Mouse (Mus musculus): ENCODE data around the gene Ttc9. TPM values are rescaled to one million over a fixed set of nuclear protein-coding genes. Genes with fewer than 3 reads are reported as not detected.

The Ttc9 gene
- total and polyA plus RNA-seq, 2 experiments from 2014 or later = 3.6 to 7.9 TPM

GRCm38 (mm10) chr12:81688537-81688936 is 57.5 kb downstream of the Ttc9 start:
- TF ChIP-seq EP300 (IDR thresholded peaks at IDR 0.05; ENCODE audit: low read depth) = no peak
- no peak for TF ChIP-seq CTCF (IDR thresholded peaks at IDR 0.05; ENCODE audit: low read depth)
- H3K36me3 ChIP-seq (replicated peaks; ENCODE audit: control insufficient read depth, insufficient read depth, low read length) = no peaks in the 10 kb centered on the region
- H3K4me3 ChIP-seq (ENCODE audit: low read depth, low read length) = no peak overlapping the region
- ATAC-seq (ENCODE audit: insufficient read depth, low read depth) = peak; percentile 61
- no peak overlapping the region for H3K4me2 ChIP-seq (ENCODE audit: low read depth, low read length)
- no peak overlapping the region for H3K9ac ChIP-seq (replicated peaks; ENCODE audit: low read depth, low read length)
- peak; percentile 26 for DNase-seq (ENCODE audit: low spot score)
- H3K27ac ChIP-seq (ENCODE audit: low read depth) = peak overlapping the region; percentile 36; the same call in 1 of the 2 replicates
- no peaks in the 10 kb centered on the region for H3K27me3 ChIP-seq (ENCODE audit: control insufficient read depth, insufficient read depth, low read length)
- H3K4me1 ChIP-seq (ENCODE audit: control insufficient read depth, insufficient read depth) = peaks cover 8% of the 10 kb centered on the region
- H3K9me3 ChIP-seq (replicated peaks; ENCODE audit: control insufficient read depth, low read length) = no peaks in the 10 kb centered on the region
- 56% methylated on average over 4 of the region's 4 CpGs for WGBS

GRCm38 (mm10) chr12:81689505-81690056 is 58.5 kb downstream of the Ttc9 start:
- DNase-seq (ENCODE audit: low spot score) (peak; percentile 6), ATAC-seq (ENCODE audit: insufficient read depth, low read depth) (peak; percentile 54)
- Histone ChIP-seq H3K4me1 (ENCODE audit: control insufficient read depth, insufficient read depth) (peaks cover 8% of the 10 kb centered on the region), H3K4me3 (ENCODE audit: low read depth, low read length) (no peak overlapping the region), H3K4me2 (ENCODE audit: low read depth, low read length) (no peak overlapping the region), H3K27ac (ENCODE audit: low read depth) (peak overlapping the region; percentile 71), H3K9me3 (replicated peaks; ENCODE audit: control insufficient read depth, low read length) (no peaks in the 10 kb centered on the region), H3K27me3 (ENCODE audit: control insufficient read depth, insufficient read depth, low read length) (no peaks in the 10 kb centered on the region), H3K9ac (replicated peaks; ENCODE audit: low read depth, low read length) (no peak overlapping the region), H3K36me3 (replicated peaks; ENCODE audit: control insufficient read depth, insufficient read depth, low read length) (no peaks in the 10 kb centered on the region)
- 38% methylated on average over 4 of the region's 4 CpGs for whole genome bisulfite sequencing
- TF ChIP-seq EP300 (IDR thresholded peaks at IDR 0.05; ENCODE audit: low read depth) (no peak), CTCF (IDR thresholded peaks at IDR 0.05; ENCODE audit: low read depth) (no peak)

- ATAC-seq (ENCODE audit: insufficient read depth, low read depth) = no peak
- TF ChIP-seq EP300 (IDR thresholded peaks at IDR 0.05; ENCODE audit: low read depth) (no peak), CTCF (IDR thresholded peaks at IDR 0.05; ENCODE audit: low read depth) (no peak)
- no peak for DNase-seq (ENCODE audit: low spot score)
- Histone ChIP-seq H3K9me3 (replicated peaks; ENCODE audit: control insufficient read depth, low read length) (no peaks in the 10 kb centered on the region), H3K27me3 (ENCODE audit: control insufficient read depth, insufficient read depth, low read length) (no peaks in the 10 kb centered on the region), H3K4me3 (ENCODE audit: low read depth, low read length) (no peak overlapping the region), H3K4me2 (ENCODE audit: low read depth, low read length) (no peak overlapping the region), H3K4me1 (ENCODE audit: control insufficient read depth, insufficient read depth) (peaks cover 8% of the 10 kb centered on the region), H3K27ac (ENCODE audit: low read depth) (peak overlapping the region; percentile 71), H3K36me3 (replicated peaks; ENCODE audit: control insufficient read depth, insufficient read depth, low read length) (no peaks in the 10 kb centered on the region), H3K9ac (replicated peaks; ENCODE audit: low read depth, low read length) (no peak overlapping the region)
- WGBS = 87% methylated on average over 15 of the region's 15 CpGs
Measured at GRCm38 (mm10) chr12:81690111-81690510, 59.1 kb downstream of the Ttc9 start.

- Histone ChIP-seq H3K9ac (replicated peaks; ENCODE audit: low read depth, low read length) (no peak overlapping the region), H3K4me2 (ENCODE audit: low read depth, low read length) (no peak overlapping the region), H3K9me3 (replicated peaks; ENCODE audit: control insufficient read depth, low read length) (no peaks in the 10 kb centered on the region), H3K27me3 (ENCODE audit: control insufficient read depth, insufficient read depth, low read length) (no peaks in the 10 kb centered on the region), H3K4me1 (ENCODE audit: control insufficient read depth, insufficient read depth) (peaks cover 8% of the 10 kb centered on the region), H3K36me3 (replicated peaks; ENCODE audit: control insufficient read depth, insufficient read depth, low read length) (no peaks in the 10 kb centered on the region), H3K27ac (ENCODE audit: low read depth) (peak overlapping the region; percentile 71), H3K4me3 (ENCODE audit: low read depth, low read length) (no peak overlapping the region)
- 49% methylated on average over 7 of the region's 7 CpGs for WGBS
- TF ChIP-seq CTCF (IDR thresholded peaks at IDR 0.05; ENCODE audit: low read depth) = no peak
- TF ChIP-seq EP300 (IDR thresholded peaks at IDR 0.05; ENCODE audit: low read depth) = no peak
- ATAC-seq (ENCODE audit: insufficient read depth, low read depth) (0 out of 2 replicates have a peak, but pooled peaks have one; percentile 19), DNase-seq (ENCODE audit: low spot score) (no peak)
Measured at GRCm38 (mm10) chr12:81690751-81691150, 59.7 kb downstream of the Ttc9 start.

GRCm38 (mm10) chr12:81691177-81691730 is 60.2 kb downstream of the Ttc9 start:
- Histone ChIP-seq H3K27ac (ENCODE audit: low read depth) (peak overlapping the region; percentile 71), H3K4me3 (ENCODE audit: low read depth, low read length) (no peak overlapping the region), H3K27me3 (ENCODE audit: control insufficient read depth, insufficient read depth, low read length) (no peaks in the 10 kb centered on the region), H3K9ac (replicated peaks; ENCODE audit: low read depth, low read length) (no peak overlapping the region), H3K4me2 (ENCODE audit: low read depth, low read length) (no peak overlapping the region), H3K36me3 (replicated peaks; ENCODE audit: control insufficient read depth, insufficient read depth, low read length) (no peaks in the 10 kb centered on the region), H3K9me3 (replicated peaks; ENCODE audit: control insufficient read depth, low read length) (no peaks in the 10 kb centered on the region), H3K4me1 (ENCODE audit: control insufficient read depth, insufficient read depth) (peaks cover 8% of the 10 kb centered on the region)
- 29% methylated on average over 8 of the region's 8 CpGs for WGBS
- DNase-seq (ENCODE audit: low spot score) (peak; percentile 74), ATAC-seq (ENCODE audit: insufficient read depth, low read depth) (peak; percentile 66)
- TF ChIP-seq EP300 (IDR thresholded peaks at IDR 0.05; ENCODE audit: low read depth) (peak; percentile 57; the same call in 1 of the 2 replicates), CTCF (IDR thresholded peaks at IDR 0.05; ENCODE audit: low read depth) (no peak)

All from heart, postnatal 0 days (tissue).